Mouse (Mus musculus): Measurements from ENCODE around the gene Nxpe2. TPM values are rescaled to one million over a fixed set of nuclear protein-coding genes. Genes with fewer than 3 reads are reported as not detected.

The Nxpe2 gene
- polyA plus RNA-seq, 1 experiment from 2014 or later, result 1.1 TPM

DNA sequence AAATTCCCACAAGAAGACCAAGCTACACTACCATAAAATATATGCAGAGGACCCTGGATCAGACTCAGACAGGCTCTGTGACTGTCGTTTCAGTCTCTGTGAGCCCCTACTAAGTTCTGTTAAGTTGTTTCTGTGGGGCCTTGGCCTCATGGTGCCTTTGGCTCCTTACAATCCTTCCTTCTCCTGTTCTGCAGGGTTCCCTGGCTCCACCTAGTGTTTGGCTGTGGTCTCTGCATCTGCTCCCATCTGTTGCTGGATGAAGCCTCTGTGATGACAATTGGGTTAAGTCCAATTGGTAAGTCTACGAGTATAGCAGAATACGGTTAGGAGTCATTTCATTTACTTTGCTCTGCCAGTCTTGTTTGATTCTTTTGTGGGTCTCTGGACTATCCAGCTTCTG is 1.5 kb upstream of the Nxpe2 start:
- no peak overlapping the region for H3K9ac ChIP-seq (ENCODE audit: low read depth, low read length)
- H3K4me2 ChIP-seq (replicated peaks; ENCODE audit: low read depth, low read length), result no peak overlapping the region
- no peak for ATAC-seq (ENCODE audit: low FRiP score, low TSS enrichment)
- 56% methylated on average over 3 of the region's 3 CpGs for WGBS
- H3K9me3 ChIP-seq (ENCODE audit: control insufficient read depth, low read length), result no peaks in the 10 kb centered on the region
- no peak overlapping the region for H3K27ac ChIP-seq (ENCODE audit: low read depth, low read length)
- peaks cover 4% of the 10 kb centered on the region; the same call in 1 of the 2 replicates for H3K4me1 ChIP-seq (ENCODE audit: control insufficient read depth, insufficient read depth, low read length)
- H3K4me3 ChIP-seq (ENCODE audit: low read length), result no peak overlapping the region
- no peaks in the 10 kb centered on the region for H3K36me3 ChIP-seq (ENCODE audit: control insufficient read depth, insufficient read depth, low read length)
- H3K27me3 ChIP-seq (ENCODE audit: control insufficient read depth, insufficient read depth, low read length), result no peaks in the 10 kb centered on the region

DNA sequence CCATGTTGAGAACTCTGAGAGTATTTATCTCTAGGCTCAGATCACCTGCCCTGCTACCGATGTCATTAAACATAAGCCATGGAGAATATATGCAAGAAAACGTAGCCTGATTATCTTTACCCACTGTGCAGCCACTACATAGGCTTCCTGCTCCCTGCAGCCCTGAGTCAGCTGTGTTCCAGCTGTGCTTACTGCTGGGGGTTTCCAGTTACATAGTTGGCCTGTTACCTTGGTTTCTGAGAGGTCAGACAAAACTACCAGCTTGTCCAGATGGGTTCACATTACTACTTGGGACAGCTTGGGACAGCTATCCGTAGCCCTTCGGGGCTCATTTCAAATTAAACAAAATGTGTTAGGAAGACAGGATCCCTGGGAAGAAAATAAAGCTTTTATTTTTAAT is 868 bp upstream of the Nxpe2 start:
- Histone ChIP-seq H3K27me3 (ENCODE audit: control insufficient read depth, insufficient read depth, low read length) (no peaks in the 10 kb centered on the region), H3K4me3 (ENCODE audit: low read length) (no peak overlapping the region), H3K9ac (ENCODE audit: low read depth, low read length) (no peak overlapping the region), H3K4me1 (ENCODE audit: control insufficient read depth, insufficient read depth, low read length) (peaks cover 4% of the 10 kb centered on the region; the same call in 1 of the 2 replicates), H3K9me3 (ENCODE audit: control insufficient read depth, low read length) (no peaks in the 10 kb centered on the region), H3K4me2 (replicated peaks; ENCODE audit: low read depth, low read length) (no peak overlapping the region), H3K36me3 (ENCODE audit: control insufficient read depth, insufficient read depth, low read length) (no peaks in the 10 kb centered on the region), H3K27ac (ENCODE audit: low read depth, low read length) (no peak overlapping the region)
- 49% methylated on average over 4 of the region's 4 CpGs for WGBS
- no peak for ATAC-seq (ENCODE audit: low FRiP score, low TSS enrichment)

DNA sequence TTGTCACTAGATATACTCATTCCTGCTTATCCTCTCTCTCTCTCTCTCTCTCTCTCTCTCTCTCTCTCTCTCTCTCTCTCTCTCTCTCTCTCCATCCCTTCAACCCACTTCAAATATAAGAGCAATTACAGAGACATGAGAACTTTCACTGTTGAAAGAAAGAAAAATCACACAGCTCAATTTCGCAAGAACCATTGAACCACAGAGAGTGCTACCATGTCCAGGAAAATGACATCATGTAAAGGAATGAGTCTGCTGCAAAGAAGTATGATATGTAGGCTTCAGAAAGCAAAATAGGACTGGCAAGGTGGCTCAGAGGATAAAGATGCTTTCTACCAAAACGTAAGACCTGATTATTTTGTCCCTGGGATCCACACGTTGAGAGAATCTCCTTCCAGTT is 7.4 kb downstream of the Nxpe2 start:
- Histone ChIP-seq H3K27ac (ENCODE audit: low read depth, low read length) (no peak overlapping the region), H3K36me3 (ENCODE audit: control insufficient read depth, insufficient read depth, low read length) (no peaks in the 10 kb centered on the region), H3K27me3 (ENCODE audit: control insufficient read depth, insufficient read depth, low read length) (no peaks in the 10 kb centered on the region), H3K4me3 (ENCODE audit: low read length) (no peak overlapping the region), H3K4me1 (ENCODE audit: control insufficient read depth, insufficient read depth, low read length) (no peaks in the 10 kb centered on the region), H3K4me2 (replicated peaks; ENCODE audit: low read depth, low read length) (no peak overlapping the region), H3K9me3 (ENCODE audit: control insufficient read depth, low read length) (no peaks in the 10 kb centered on the region), H3K9ac (ENCODE audit: low read depth, low read length) (no peak overlapping the region)
- 89% methylated on average over 3 of the region's 3 CpGs for WGBS
- no peak for ATAC-seq (ENCODE audit: low FRiP score, low TSS enrichment)

- Histone ChIP-seq H3K27me3 (ENCODE audit: control insufficient read depth, insufficient read depth, low read length) (no peaks in the 10 kb centered on the region), H3K9ac (ENCODE audit: low read depth, low read length) (no peak overlapping the region), H3K27ac (ENCODE audit: low read depth, low read length) (no peak overlapping the region), H3K4me3 (ENCODE audit: low read length) (no peak overlapping the region), H3K36me3 (ENCODE audit: control insufficient read depth, insufficient read depth, low read length) (no peaks in the 10 kb centered on the region), H3K9me3 (ENCODE audit: control insufficient read depth, low read length) (no peaks in the 10 kb centered on the region), H3K4me1 (ENCODE audit: control insufficient read depth, insufficient read depth, low read length) (no peaks in the 10 kb centered on the region), H3K4me2 (replicated peaks; ENCODE audit: low read depth, low read length) (no peak overlapping the region)
- ATAC-seq (ENCODE audit: low FRiP score, low TSS enrichment), result no peak
- WGBS, result 82% methylated on average over 9 of the region's 9 CpGs
Measured at GRCm38 (mm10) chr9:48345456-48345855, 7.8 kb downstream of the Nxpe2 start.

- no peak overlapping the region for H3K4me2 ChIP-seq (replicated peaks; ENCODE audit: low read depth, low read length)
- ATAC-seq (ENCODE audit: low FRiP score, low TSS enrichment), result no peak
- no peak overlapping the region for H3K27ac ChIP-seq (ENCODE audit: low read depth, low read length)
- no peaks in the 10 kb centered on the region for H3K4me1 ChIP-seq (ENCODE audit: control insufficient read depth, insufficient read depth, low read length)
- H3K27me3 ChIP-seq (ENCODE audit: control insufficient read depth, insufficient read depth, low read length), result no peaks in the 10 kb centered on the region
- no peaks in the 10 kb centered on the region for H3K9me3 ChIP-seq (ENCODE audit: control insufficient read depth, low read length)
- H3K4me3 ChIP-seq (ENCODE audit: low read length), result no peak overlapping the region
- H3K36me3 ChIP-seq (ENCODE audit: control insufficient read depth, insufficient read depth, low read length), result no peaks in the 10 kb centered on the region
- WGBS, result 79% methylated on average over 10 of the region's 10 CpGs
- H3K9ac ChIP-seq (ENCODE audit: low read depth, low read length), result no peak overlapping the region
Measured at GRCm38 (mm10) chr9:48340708-48341380, 12.4 kb downstream of the Nxpe2 start.

DNA sequence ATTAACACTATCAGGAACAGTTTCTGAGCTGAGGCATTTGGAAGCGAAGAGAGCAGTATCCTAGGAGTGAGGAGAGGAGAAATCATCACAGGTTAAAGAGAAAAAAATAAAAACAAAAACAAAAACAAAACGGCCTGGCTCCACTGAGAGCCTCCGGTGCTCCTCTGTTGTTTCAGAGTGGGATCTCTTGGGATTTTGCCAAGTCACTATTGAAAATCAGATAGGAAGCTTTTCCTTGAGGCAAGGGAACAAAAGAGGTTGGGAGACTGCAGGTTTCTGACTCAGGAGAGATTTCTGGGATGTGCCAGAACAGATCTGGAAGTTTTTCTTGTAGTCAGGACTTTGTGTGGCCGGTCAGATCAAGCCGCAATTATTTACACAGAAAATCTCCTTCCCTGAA is 13.7 kb downstream of the Nxpe2 start:
- 57% methylated on average over 5 of the region's 5 CpGs for WGBS
- H3K27ac ChIP-seq (ENCODE audit: low read depth, low read length), result no peak overlapping the region
- no peak overlapping the region for H3K9ac ChIP-seq (ENCODE audit: low read depth, low read length)
- no peaks in the 10 kb centered on the region for H3K9me3 ChIP-seq (ENCODE audit: control insufficient read depth, low read length)
- no peak overlapping the region for H3K4me3 ChIP-seq (ENCODE audit: low read length)
- H3K4me1 ChIP-seq (ENCODE audit: control insufficient read depth, insufficient read depth, low read length), result no peaks in the 10 kb centered on the region
- H3K4me2 ChIP-seq (replicated peaks; ENCODE audit: low read depth, low read length), result no peak overlapping the region
- ATAC-seq (ENCODE audit: low FRiP score, low TSS enrichment), result no peak
- no peaks in the 10 kb centered on the region for H3K27me3 ChIP-seq (ENCODE audit: control insufficient read depth, insufficient read depth, low read length)
- H3K36me3 ChIP-seq (ENCODE audit: control insufficient read depth, insufficient read depth, low read length), result no peaks in the 10 kb centered on the region

DNA sequence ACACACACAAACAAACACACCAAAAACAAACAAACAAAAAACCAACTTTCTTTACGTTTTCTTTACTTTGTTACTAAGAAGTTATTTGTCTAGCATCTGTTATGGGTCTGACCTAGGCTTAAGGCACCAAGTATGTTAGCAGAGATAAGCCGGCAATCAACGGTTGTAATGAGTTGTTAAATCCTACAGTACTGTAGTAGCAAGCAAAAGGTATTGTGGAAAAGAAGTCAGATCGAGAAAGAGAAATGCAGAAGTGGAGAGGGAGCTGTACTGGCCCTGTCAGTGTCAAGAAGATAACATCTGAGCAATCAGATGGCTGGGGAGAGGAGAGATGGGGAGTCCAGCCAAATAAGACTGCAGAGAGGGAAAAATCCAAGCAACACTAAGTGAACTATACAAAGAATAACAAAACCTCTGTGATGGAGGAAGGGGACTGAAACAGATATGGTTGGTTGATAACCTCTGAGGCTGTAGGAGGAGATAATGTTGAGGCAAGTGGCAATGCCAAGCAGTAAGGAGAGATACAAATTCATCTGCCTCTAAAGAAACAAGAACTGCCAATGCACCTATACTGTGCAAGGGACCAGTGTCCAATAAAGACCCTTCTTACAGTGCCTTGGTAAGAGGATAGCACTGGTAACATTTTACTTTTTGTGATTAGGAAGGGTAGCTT is 14.3 kb downstream of the Nxpe2 start:
- WGBS, result 75% methylated on average over 4 of the region's 4 CpGs
- no peaks in the 10 kb centered on the region for H3K4me1 ChIP-seq (ENCODE audit: control insufficient read depth, insufficient read depth, low read length)
- no peak overlapping the region for H3K4me2 ChIP-seq (replicated peaks; ENCODE audit: low read depth, low read length)
- no peak overlapping the region for H3K4me3 ChIP-seq (ENCODE audit: low read length)
- no peaks in the 10 kb centered on the region for H3K9me3 ChIP-seq (ENCODE audit: control insufficient read depth, low read length)
- H3K9ac ChIP-seq (ENCODE audit: low read depth, low read length), result no peak overlapping the region
- no peaks in the 10 kb centered on the region for H3K36me3 ChIP-seq (ENCODE audit: control insufficient read depth, insufficient read depth, low read length)
- ATAC-seq (ENCODE audit: low FRiP score, low TSS enrichment), result no peak
- H3K27ac ChIP-seq (ENCODE audit: low read depth, low read length), result no peak overlapping the region
- no peaks in the 10 kb centered on the region for H3K27me3 ChIP-seq (ENCODE audit: control insufficient read depth, insufficient read depth, low read length)

- Histone ChIP-seq H3K4me2 (replicated peaks; ENCODE audit: low read depth, low read length) (no peak overlapping the region), H3K36me3 (ENCODE audit: control insufficient read depth, insufficient read depth, low read length) (no peaks in the 10 kb centered on the region), H3K9ac (ENCODE audit: low read depth, low read length) (no peak overlapping the region), H3K9me3 (ENCODE audit: control insufficient read depth, low read length) (no peaks in the 10 kb centered on the region), H3K4me1 (ENCODE audit: control insufficient read depth, insufficient read depth, low read length) (no peaks in the 10 kb centered on the region), H3K4me3 (ENCODE audit: low read length) (no peak overlapping the region), H3K27ac (ENCODE audit: low read depth, low read length) (no peak overlapping the region), H3K27me3 (ENCODE audit: control insufficient read depth, insufficient read depth, low read length) (no peaks in the 10 kb centered on the region)
- 91% methylated on average over 7 of the region's 7 CpGs for WGBS
- ATAC-seq (ENCODE audit: low FRiP score, low TSS enrichment), result no peak
Measured at GRCm38 (mm10) chr9:48329597-48329996, 23.7 kb downstream of the Nxpe2 start.

- WGBS, result 84% methylated on average over 9 of the region's 9 CpGs
- Histone ChIP-seq H3K27ac (ENCODE audit: low read depth, low read length) (no peak overlapping the region), H3K4me2 (replicated peaks; ENCODE audit: low read depth, low read length) (no peak overlapping the region), H3K4me1 (ENCODE audit: control insufficient read depth, insufficient read depth, low read length) (no peaks in the 10 kb centered on the region), H3K9ac (ENCODE audit: low read depth, low read length) (no peak overlapping the region), H3K27me3 (ENCODE audit: control insufficient read depth, insufficient read depth, low read length) (no peaks in the 10 kb centered on the region), H3K36me3 (ENCODE audit: control insufficient read depth, insufficient read depth, low read length) (no peaks in the 10 kb centered on the region), H3K9me3 (ENCODE audit: control insufficient read depth, low read length) (no peaks in the 10 kb centered on the region), H3K4me3 (ENCODE audit: low read length) (no peak overlapping the region)
- no peak for ATAC-seq (ENCODE audit: low FRiP score, low TSS enrichment)
Measured at GRCm38 (mm10) chr9:48326338-48326737, 26.9 kb downstream of the Nxpe2 start.

Measured in kidney, embryonic 14.5 days (tissue).